Mouse (Mus musculus) brain, embryonic 14.5 days (tissue): ENCODE measurements around the gene Irak2. TPM values are rescaled to one million over a fixed set of nuclear protein-coding genes. Genes with fewer than 3 reads are reported as not detected.

Source experiments
- DNase-seq: peaks from one replicate; pipeline ENCODE4 v3.0.0-alpha.2; 2011; ENCODE audit warnings: low read depth
- CTCF ChIP-seq: fragments of 200-500 bp; IDR thresholded peaks from 2 replicates; pipeline ENCODE4 v1.5.1; 2012; ENCODE audit warnings: inconsistent platforms, mild to moderate bottlenecking, moderate library complexity, borderline replicate concordance; ENCODE audit not compliant: insufficient read depth, insufficient read length; ENCODE audit errors: extremely low read depth
- POLR2A ChIP-seq: fragments of 200-500 bp; IDR thresholded peaks from 2 replicates; pipeline ENCODE4 v1.6.1; 2012; ENCODE audit warnings: mild to moderate bottlenecking, inconsistent platforms, borderline replicate concordance; ENCODE audit not compliant: poor library complexity, insufficient read depth, insufficient read length, severe bottlenecking; ENCODE audit errors: extremely low read depth
- polyA plus RNA-seq: library from polyadenylated mRNA; depleted of rRNA; stranded (reverse); fragments of >200 nt; gene quantifications from 2 replicates; pipeline ENCODE4 v1.2.3, GENCODE M21; 2012; rRNA removed

Gene Irak2
- 4.0 and 4.2 TPM in 2 replicates for polyA plus RNA-seq

GRCm38 (mm10) chr6:113638302-113639040, at the start of gene Irak2:
Irak2 (plus strand) TSS chr6:113638467.
- TF ChIP-seq POLR2A, result no peak; the same call in 1 of the 2 replicates
- TF ChIP-seq CTCF, result peak; percentile 92
- peak; percentile 93 for DNase-seq

- no peak for DNase-seq
These were observed 45.6 kb upstream of the Irak2 start for GRCm38 (mm10) chr6:113592637-113593036.

GRCm38 (mm10) chr6:113597945-113598344, 40.3 kb upstream of the Irak2 start:
- no peak for TF ChIP-seq POLR2A
- no peak for TF ChIP-seq CTCF
- no peak for DNase-seq

More at GRCm38 (mm10) chr6:113592637-113593036, 45.6 kb upstream of the Irak2 start:
- no peak for TF ChIP-seq CTCF

- TF ChIP-seq POLR2A (no peak), CTCF (no peak)
- no peak for DNase-seq
These were observed 38.4 kb upstream of the Irak2 start for GRCm38 (mm10) chr6:113599833-113600232.

GRCm38 (mm10) chr6:113600543-113601139, 37.6 kb upstream of the Irak2 start, which contains the start of gene Fancd2os:
Fancd2os (minus strand) TSS chr6:113600715.
- DNase-seq, result peak; percentile 6
- TF ChIP-seq CTCF (no peak), POLR2A (no peak)

GRCm38 (mm10) chr6:113602821-113603220, 35.4 kb upstream of the Irak2 start:
- DNase-seq, result no peak
- TF ChIP-seq CTCF (no peak), POLR2A (no peak)

- DNase-seq, result no peak
- no peak for TF ChIP-seq POLR2A
- no peak for TF ChIP-seq CTCF
These were observed 34.3 kb upstream of the Irak2 start for GRCm38 (mm10) chr6:113603993-113604392.

GRCm38 (mm10) chr6:113604432-113605223, 33.6 kb upstream of the Irak2 start, which contains the start of gene Brk1:
Brk1 (plus strand) TSS chr6:113604772.
- TF ChIP-seq CTCF (peak; percentile 51; the same call in 1 of the 2 replicates), POLR2A (peak; percentile 52; the same call in 1 of the 2 replicates)
- DNase-seq, result peak; percentile 96

- no peak for DNase-seq
- TF ChIP-seq POLR2A (no peak), CTCF (no peak)
These were observed 33.1 kb upstream of the Irak2 start for GRCm38 (mm10) chr6:113605224-113605545.

GRCm38 (mm10) chr6:113608871-113609270, 29.4 kb upstream of the Irak2 start:
- TF ChIP-seq CTCF (no peak), POLR2A (no peak)
- DNase-seq, result no peak

- no peak for DNase-seq
- TF ChIP-seq CTCF (no peak), POLR2A (no peak)
These were observed 29.0 kb upstream of the Irak2 start for GRCm38 (mm10) chr6:113609293-113609692.

- DNase-seq, result no peak
- no peak for TF ChIP-seq POLR2A
- no peak for TF ChIP-seq CTCF
These were observed 25.9 kb upstream of the Irak2 start for GRCm38 (mm10) chr6:113612258-113612969.
